Mouse (Mus musculus) erythroblast, embryonic 14.5 days (primary cell): Measurements from ENCODE around the gene Nt5c1a. TPM values are rescaled to one million over a fixed set of nuclear protein-coding genes. Genes with fewer than 3 reads are reported as not detected.
"Not testable (repeated sequence)": the region's sequence is repeated elsewhere in the genome, so short reads cannot be mapped to it uniquely, and the experiment has no call there.

ENCODE experiments used
- H3K27me3 ChIP-seq: 2 replicates; pipeline ENCODE4 v1.6.1; 2012; ENCODE audit warnings: inconsistent platforms; ENCODE audit not compliant: control insufficient read depth
- H3K36me3 ChIP-seq: 2 replicates; pipeline ENCODE4 v1.6.1; 2012; ENCODE audit warnings: mild to moderate bottlenecking, inconsistent platforms; ENCODE audit not compliant: control insufficient read depth
- H3K4me1 ChIP-seq: 2 replicates; pipeline ENCODE4 v1.6.1; 2012; ENCODE audit warnings: inconsistent platforms; ENCODE audit not compliant: control insufficient read depth
- H3K4me3 ChIP-seq: replicated peaks from 2 replicates; pipeline ENCODE3; 2012; ENCODE audit warnings: moderate library complexity, mild to moderate bottlenecking, inconsistent platforms
- H3K9me3 ChIP-seq: 2 replicates; pipeline ENCODE4 v1.6.1; 2012; ENCODE audit warnings: low read length, inconsistent platforms, mixed read lengths; ENCODE audit not compliant: control insufficient read depth
- GATA1 ChIP-seq: IDR thresholded peaks from 2 replicates; pipeline ENCODE4 v1.6.1; 2012; ENCODE audit warnings: low read length, inconsistent platforms, mixed read lengths
- TAL1 ChIP-seq: IDR thresholded peaks from 3 replicates; pipeline ENCODE4 v1.6.1; 2012; ENCODE audit warnings: low read length, inconsistent platforms, mixed read lengths
- polyA plus RNA-seq: library from polyadenylated mRNA; stranded (reverse); fragments of >175 nt; gene quantifications from 2 replicates; pipeline ENCODE4 v1.2.3, GENCODE M21; 2012

Gene Nt5c1a
- not detected in 2 replicates for polyA plus RNA-seq

- peaks cover 66% of the 10 kb centered on the region for H3K27me3 ChIP-seq
- no peak for TF ChIP-seq TAL1
- TF ChIP-seq GATA1 = no peak
Measured at GRCm38 (mm10) chr4:123201186-123202093, at the start of gene Nt5c1a. Gene Nt5c1a (plus strand): TSS chr4:123201504.

GRCm38 (mm10) chr4:123152003-123152402 is 49.3 kb upstream of the Nt5c1a start:
- no peaks in the 10 kb centered on the region for H3K9me3 ChIP-seq
- H3K4me1 ChIP-seq = no peaks in the 10 kb centered on the region
- H3K36me3 ChIP-seq = no peaks in the 10 kb centered on the region
- peaks cover 10% of the 10 kb centered on the region for H3K27me3 ChIP-seq
- no peak overlapping the region for H3K4me3 ChIP-seq
- TF ChIP-seq GATA1 = no peak
- no peak for TF ChIP-seq TAL1

More at GRCm38 (mm10) chr4:123201186-123202093, at the start of gene Nt5c1a:
- no peaks in the 10 kb centered on the region for H3K4me1 ChIP-seq
- H3K9me3 ChIP-seq = no peaks in the 10 kb centered on the region; the same call in 1 of the 2 replicates
- no peaks in the 10 kb centered on the region for H3K36me3 ChIP-seq
- no peak within 1 kb of the TSS for H3K4me3 ChIP-seq

GRCm38 (mm10) chr4:123152976-123153375 is 48.3 kb upstream of the Nt5c1a start:
- H3K27me3 ChIP-seq = peaks cover 4% of the 10 kb centered on the region
- no peak for TF ChIP-seq GATA1
- no peak for TF ChIP-seq TAL1
- no peaks in the 10 kb centered on the region for H3K36me3 ChIP-seq
- H3K4me1 ChIP-seq = no peaks in the 10 kb centered on the region
- H3K9me3 ChIP-seq = no peaks in the 10 kb centered on the region
- H3K4me3 ChIP-seq = no peak overlapping the region

GRCm38 (mm10) chr4:123155004-123155403 is 46.3 kb upstream of the Nt5c1a start:
- Histone ChIP-seq H3K27me3 (0 out of 2 replicates have a peak, but pooled peaks cover 3% of the 10 kb centered on the region), H3K4me3 (no peak overlapping the region), H3K4me1 (no peaks in the 10 kb centered on the region), H3K9me3 (no peaks in the 10 kb centered on the region), H3K36me3 (no peaks in the 10 kb centered on the region)
- no peak for TF ChIP-seq GATA1
- TF ChIP-seq TAL1 = no peak

GRCm38 (mm10) chr4:123155427-123155826 is 45.9 kb upstream of the Nt5c1a start:
- Histone ChIP-seq H3K27me3 (peaks cover 3% of the 10 kb centered on the region; the same call in 1 of the 2 replicates), H3K4me3 (no peak overlapping the region), H3K36me3 (no peaks in the 10 kb centered on the region), H3K9me3 (no peaks in the 10 kb centered on the region), H3K4me1 (no peaks in the 10 kb centered on the region)
- TF ChIP-seq GATA1 = no peak
- TF ChIP-seq TAL1 = no peak

GRCm38 (mm10) chr4:123155840-123156239 is 45.5 kb upstream of the Nt5c1a start:
- Histone ChIP-seq H3K4me3 (no peak overlapping the region), H3K9me3 (no peaks in the 10 kb centered on the region), H3K4me1 (no peaks in the 10 kb centered on the region), H3K36me3 (no peaks in the 10 kb centered on the region), H3K27me3 (peaks cover 7% of the 10 kb centered on the region)
- TF ChIP-seq TAL1 (no peak), GATA1 (no peak)

- peaks cover 3% of the 10 kb centered on the region for H3K4me1 ChIP-seq
- TF ChIP-seq GATA1 = no peak
- TF ChIP-seq TAL1 = no peak
- H3K36me3 ChIP-seq = no peaks in the 10 kb centered on the region
- H3K4me3 ChIP-seq = no peak overlapping the region
- H3K27me3 ChIP-seq = peaks cover 22% of the 10 kb centered on the region
- H3K9me3 ChIP-seq = no peaks in the 10 kb centered on the region
Measured at GRCm38 (mm10) chr4:123160571-123160970, 40.7 kb upstream of the Nt5c1a start.

GRCm38 (mm10) chr4:123161251-123161650 is 40.1 kb upstream of the Nt5c1a start:
- H3K4me1 ChIP-seq, H3K9me3 ChIP-seq, H3K4me3 ChIP-seq, H3K36me3 ChIP-seq: not testable (repeated sequence)
- peaks cover 22% of the 10 kb centered on the region for H3K27me3 ChIP-seq

GRCm38 (mm10) chr4:123162305-123162917 is 38.9 kb upstream of the Nt5c1a start:
- Histone ChIP-seq H3K9me3 (no peaks in the 10 kb centered on the region), H3K27me3 (peaks cover 22% of the 10 kb centered on the region), H3K4me3 (no peak overlapping the region), H3K4me1 (peaks cover 3% of the 10 kb centered on the region), H3K36me3 (no peaks in the 10 kb centered on the region)
- no peak for TF ChIP-seq TAL1
- TF ChIP-seq GATA1 = no peak
